Mouse (Mus musculus): ENCODE measurements around the gene Clybl.

Gene Clybl

DNA sequence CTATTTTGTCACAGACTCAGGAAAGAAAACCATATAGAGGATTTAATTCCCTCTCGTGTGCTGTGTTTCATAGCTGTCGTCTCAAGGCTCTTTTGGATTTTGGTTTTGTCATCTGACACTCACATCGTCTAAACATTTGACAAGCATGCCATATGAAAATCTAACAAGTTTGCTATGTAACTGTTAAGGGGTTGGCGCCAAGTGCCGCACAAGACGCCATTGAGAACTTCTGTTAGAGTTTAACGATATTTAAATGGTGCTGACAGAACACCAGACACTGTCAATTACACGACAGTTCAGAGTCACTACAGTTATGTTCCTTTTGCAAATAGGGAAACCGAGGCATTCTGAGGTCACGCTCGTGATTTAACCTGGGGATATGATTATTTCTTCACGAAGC is 134.2 kb downstream of the Clybl start:
- DNase-seq: no peak

DNA sequence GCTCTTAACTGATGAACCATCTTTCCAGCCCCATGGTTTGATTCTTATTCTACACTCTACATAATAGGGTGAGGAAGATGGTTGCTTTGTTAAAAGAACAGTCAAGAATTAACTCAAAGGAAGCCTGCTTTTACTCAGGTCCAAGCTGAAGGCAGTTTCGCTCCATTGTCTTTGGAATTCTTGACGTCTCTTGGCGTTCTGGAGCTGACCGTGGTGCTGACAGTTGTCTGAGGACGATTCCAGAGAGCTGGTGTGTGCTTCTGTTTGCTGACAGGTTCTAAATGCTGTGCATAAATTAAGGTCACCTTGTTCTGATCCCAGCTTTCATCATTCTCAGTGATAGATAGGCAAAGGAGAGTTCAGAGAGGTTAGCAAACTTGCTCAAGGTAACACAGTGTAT is 140.6 kb downstream of the Clybl start:
- no peak for DNase-seq

DNA sequence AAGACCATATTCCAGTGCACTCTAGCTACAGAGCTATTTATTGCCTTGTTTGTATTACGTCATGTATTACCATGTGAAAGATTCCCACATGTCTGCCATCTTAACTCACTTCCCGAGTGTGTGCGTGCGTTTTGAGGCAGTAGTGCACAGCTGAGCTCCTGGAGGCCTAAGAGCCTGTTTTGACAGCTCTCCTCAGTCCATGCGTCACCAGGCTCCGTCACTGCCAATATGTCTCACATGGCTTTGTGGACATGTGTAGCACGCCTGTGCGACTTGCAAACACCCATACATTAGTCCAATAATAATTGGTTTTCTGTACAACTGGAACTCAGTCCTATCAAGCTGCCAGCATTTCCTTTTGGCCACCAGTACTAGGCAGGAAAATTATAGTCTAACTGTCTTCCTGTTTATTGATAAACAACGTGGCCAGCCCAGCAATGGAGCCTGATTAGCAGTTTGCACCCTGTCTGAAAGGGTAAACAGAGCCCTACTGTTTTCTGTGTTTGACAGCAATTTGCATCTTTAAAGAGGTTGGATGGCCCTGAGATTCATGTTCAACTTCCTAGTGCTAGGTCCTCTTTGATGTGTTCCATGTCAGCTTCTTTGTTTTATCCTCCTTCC is 142.4 kb downstream of the Clybl start:
- DNase-seq: no peak

DNA sequence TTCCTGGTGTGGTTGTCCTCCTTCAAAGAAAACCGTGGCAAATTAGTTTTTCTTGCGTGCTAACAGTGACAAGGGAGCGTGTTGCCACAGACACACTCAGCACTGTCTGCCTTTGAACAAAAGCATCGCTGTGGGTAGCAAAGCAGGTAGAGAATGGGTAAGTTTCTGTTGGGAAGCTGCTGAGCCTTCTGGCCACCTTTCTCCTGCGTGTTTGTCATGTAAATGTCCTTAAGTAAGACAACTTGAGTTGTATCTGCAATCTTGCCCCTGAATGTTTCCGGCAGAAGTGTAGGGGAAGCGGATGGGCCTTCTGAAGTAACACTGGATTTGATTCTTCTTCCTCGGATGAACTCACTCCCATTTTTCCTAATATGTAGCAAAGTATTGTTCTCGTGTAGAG is 148.6 kb downstream of the Clybl start:
- DNase-seq: no peak

DNA sequence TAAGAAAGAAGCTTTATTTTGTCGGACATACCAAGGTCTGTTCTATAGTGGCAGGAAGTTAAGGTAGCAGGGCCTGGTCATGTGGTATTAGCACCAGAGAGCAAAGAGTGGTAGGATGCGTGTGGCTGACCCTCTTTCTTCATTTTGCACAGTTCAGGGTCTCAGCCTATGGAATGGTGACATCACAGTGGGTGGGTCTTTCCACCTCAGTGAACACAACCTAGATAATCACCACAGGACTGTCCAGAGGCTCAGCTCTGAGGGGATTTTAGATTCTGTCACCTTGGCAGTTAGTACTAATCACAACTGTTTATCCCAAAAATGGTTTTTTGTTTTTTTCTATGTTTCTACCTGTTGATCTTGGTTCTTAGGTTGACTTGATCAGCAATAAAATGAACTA is 149.2 kb downstream of the Clybl start:
- DNase-seq: no peak

DNA sequence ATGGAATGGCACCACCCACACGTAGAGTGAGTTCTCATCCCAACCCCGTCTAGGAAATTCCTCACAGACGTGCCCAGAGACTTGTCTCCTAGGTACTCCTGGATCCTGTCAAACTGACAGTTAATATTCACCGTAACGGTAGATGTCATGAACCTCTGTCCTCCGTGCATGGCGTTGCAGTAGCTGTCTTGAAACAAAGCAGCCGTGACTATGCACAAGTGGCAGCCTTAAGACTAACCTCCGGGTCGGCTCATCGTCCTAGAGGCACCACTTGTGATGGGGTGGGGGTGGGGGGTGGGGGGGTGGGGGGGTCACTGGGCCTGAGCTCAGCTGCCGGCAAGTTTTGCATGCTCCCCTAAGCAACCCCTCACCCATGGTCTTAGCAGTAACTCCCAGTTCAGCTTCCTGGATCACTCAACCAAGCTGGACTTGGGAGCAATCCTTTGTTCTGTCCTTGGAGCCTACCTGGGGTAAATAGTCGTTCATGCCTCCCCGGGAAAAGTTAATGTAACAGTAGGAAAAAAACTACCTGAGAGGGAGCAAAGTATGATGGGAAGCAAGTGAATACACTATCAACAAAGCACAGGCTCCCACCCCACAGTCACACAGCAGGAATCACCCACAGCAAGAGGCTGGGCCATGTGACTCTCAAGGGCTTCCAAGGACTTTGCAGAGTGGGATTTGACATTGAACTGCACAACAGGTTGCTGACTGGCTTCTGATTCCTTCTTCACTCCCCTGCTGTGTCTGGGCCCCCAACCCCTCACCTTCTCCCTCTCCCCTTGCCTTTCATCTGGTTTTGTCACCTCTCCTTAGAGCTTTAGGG is 150.3 kb downstream of the Clybl start:
- no peak for DNase-seq

DNA sequence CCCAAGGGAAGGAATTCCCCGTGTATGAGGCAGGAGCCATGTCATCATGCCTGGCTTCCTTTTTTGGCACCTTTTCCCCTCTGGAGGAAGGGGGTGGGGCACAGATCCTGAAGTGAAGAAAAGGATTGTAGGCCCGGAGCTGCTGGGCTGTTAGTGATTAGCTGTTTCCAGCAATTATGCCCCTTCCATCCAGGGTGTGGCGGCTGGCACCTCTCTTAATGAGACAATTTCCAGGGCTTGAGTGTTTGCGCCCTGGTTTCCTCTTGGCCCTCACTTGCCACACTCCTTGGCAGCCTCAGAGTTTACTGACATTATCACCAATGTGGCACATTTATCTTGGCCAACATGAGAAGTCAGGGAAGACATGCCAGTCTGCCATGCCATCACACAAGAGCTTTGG is 155.5 kb downstream of the Clybl start:
- DNase-seq: peak; percentile 57

DNA sequence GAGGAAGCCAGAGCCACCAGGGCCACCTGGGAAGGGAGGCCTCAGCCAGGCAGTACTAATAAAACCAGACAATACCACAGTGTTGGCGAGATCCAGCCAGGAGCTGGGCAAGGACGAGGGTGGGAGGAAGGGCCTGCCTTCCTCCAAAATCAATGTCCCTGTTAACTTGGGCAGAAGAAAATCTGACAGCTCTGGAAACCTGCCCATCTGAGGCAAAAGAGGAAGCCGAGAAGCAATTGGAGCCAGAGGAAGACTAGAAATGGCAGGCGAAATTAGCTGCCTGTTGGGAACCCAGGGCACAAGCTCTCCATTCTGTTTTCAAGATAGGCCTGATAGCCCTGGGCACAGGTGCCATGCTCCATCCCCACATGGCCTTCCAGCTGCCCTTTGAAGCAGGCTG is 157.3 kb downstream of the Clybl start:
- DNase-seq: peak; percentile 98

DNA sequence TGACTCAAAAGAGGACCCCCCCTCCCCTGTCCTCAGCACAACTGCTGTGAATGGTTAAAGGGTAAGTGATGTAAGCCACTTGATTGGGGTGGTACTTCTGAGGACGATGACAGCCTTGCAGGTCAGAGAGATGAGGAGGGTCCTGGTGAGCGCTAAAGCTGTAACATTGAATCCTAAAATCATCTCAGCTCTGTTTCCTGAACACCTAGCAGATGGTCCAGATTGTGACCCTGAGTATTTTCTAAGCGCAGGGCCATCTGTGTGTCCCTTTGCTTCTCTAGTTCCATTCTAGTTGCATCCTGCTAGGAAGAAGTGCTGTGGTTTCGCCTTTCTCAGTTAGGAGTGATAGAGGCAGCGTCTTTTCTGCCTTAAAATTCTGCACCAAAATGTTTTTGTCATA is 158.6 kb downstream of the Clybl start:
- peak; percentile 61 for DNase-seq

DNA sequence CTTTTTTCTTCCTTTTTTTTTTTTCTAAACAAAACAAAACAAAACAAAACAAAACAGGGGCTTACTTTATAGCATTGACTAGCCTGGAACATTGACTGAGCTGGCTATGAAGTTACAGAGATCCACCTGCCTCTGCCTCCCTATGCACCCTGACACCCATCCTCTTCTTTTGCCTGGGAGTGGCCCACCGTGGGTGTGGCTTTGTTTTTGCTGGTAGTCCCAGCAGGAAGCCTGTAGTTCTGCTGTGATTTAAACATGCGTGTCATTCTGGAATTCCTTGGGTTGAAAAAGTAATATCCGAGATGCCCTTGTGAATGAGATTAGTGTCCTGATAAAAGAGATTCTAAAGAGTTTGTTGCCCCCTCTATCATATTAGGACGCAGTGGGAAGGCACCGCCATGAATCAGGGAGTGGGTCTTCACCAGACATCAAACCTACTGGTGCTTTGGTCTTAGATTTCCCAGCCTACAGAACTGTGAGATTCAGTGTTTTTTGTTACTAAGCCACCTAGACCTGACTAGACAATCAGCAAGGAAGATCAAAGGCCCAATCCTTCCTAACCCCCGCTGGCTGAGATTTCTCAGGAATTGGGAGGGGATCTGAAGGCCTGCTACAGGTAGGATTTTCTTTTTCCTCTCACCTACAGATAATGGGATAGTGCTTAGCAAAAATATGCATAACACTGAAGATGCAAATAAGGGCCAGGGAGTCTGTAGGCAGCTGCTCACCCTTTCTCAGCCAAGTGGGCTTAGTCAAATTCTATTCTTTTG is 160.3 kb downstream of the Clybl start:
- no peak for DNase-seq

DNA sequence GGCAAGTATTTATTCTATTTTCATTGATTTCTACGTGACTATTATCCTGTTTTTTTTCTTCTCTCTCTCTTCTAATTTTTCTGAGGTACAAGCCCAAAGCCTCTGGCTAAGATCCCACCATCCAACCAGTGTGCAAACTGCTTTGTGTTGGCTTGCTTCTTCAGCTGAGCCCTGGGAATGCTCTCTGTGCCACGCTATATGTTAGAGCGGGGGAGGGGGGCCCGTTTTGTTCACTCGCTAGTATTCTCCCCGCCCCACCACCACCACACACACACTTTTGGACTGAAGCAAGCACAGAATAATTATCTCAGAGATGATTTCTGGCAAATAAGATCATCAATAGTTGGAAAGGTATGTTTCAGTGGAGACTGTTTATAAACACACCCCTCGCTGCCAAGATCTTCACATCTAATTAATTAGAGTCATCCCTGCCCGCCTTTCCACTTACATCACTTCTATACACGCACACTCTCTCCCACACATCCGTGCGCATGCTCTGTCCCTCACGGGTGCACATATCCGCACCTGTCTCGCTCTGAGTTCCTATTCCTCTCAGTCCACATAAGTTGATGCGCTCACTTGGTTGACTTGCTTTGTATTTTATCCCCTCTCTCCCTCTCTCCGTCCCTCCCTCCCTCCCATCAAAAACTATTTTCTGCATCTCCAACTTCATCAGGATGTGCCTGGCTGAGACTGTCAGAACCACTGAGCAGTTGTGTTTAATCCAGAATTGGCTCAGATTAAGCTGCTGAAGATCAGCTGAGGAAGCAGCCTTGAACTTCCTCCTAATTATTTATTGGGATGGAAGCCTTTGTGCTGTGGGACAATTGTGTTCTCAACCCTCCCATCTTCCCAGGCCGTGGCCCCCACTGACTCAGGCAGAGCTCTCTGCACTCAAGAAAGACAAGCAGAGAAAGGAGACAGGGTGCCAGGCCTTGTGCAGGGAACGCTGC is 163.0 kb downstream of the Clybl start:
- DNase-seq: no peak

DNA sequence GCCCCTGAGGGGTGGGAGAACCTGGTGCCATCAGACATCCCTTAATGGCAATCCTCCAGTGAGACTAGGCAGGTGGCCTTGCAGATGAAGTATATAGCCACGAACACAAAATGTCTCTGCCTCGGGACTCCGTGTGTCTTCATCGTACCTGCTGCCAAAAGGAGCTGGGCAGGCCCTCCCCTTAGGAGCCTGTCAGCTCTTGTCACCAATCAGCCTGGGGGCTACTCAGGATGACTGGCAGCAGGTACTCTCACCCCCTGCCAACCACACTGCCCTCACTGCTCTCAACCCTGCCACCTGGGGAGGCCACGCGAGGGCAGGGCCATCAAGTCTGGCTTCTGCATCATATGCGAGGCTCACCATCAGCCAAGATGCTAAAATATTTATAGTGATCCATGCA is 166.6 kb downstream of the Clybl start:
- peak; percentile 57 for DNase-seq

DNA sequence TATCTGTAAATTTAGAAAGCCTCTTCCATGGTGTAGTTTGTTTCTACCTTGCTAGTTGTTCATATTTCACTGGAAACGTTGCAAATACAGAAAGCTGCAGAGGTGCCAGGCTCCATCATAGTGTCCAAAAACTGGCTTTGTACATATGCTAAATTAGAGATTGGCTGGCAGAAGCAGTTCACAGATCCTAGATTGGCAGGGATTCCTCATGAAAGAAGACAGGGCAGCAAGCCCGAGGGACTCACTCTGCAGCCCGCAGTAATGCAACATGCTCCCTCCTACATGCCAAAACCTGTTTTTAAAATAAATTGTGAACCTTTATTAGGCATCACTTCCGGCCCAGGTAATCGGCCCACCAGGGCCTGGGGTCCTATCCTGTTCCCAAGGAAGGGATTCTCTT is 167.8 kb downstream of the Clybl start:
- peak; percentile 80 for DNase-seq

DNA sequence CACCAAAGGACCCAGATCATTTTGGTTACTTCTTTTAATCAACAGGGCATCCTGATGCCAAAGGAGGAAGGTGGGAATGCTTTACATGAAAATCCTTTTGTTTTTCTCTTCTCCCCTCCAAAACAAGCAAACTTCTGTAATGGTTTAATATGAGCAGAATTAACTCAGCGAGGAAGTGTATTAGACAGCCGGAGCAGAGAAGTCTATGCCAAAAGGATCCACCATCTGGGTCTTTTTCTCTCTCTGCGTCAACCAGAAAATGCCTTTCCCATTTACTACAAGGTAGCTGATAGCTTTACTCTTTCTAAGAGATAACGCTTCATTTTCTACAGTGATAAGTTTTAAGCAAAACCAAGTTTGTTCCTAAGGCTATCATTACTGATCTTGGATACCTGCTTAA is 168.3 kb downstream of the Clybl start:
- DNase-seq: no peak

DNA sequence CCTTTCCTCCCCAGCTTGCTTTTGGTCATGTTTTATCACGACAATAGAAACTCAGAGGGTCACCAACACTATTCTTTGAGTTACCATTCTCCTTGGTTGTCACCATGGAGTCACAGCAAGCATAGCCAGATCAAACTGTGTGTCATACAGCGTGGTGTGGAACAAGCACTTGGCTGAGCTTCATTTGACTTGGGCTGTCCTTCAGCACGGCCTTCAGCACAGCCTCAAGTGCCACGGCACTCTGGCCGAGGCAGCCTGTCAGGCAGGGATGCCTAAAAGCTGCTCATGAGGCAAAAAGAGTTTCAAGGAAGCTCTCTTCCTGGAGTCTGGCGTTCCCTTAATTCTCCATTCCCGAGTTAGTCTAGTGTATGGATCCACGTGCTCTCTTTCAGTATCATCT is 169.3 kb downstream of the Clybl start:
- DNase-seq: no peak

DNA sequence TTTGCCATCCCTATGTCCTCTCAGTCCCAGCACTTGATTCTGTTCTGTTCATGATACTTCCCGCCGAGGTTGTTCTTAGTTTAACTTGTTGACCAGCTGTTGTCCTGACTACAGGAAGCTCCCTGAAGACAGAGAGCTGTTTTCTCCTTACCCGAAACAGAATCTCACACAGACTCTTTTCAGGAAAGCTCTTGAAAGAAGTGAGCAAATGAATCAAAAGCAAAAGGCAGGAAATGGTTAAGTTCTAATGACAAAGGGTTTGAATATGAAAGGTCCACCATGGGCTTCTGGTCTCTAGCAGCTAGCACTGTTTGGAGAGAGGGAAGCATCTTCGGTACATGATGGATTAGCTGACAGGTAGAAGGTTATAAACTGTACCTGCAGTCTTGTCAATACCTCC is 175.8 kb downstream of the Clybl start:
- no peak for DNase-seq

DNA sequence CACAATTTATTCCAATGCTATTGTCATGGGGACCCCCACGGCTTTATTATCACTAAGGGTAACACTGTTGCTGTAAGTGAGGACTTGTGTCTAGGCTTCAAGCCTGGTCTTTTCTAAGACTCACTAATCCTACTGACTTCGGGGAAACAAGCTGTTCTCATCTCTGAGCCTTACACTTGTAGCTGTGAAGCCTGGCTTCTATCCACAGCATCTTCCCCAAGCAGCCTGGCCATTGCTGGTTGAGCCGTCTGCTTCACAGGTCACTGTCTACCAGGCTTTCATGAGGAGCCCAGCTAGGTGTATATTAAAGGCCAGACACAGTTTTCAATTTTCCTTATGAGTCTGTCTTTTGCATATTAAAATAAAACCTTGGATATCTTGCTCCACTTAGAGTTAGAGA is 177.1 kb downstream of the Clybl start:
- no peak for DNase-seq

DNA sequence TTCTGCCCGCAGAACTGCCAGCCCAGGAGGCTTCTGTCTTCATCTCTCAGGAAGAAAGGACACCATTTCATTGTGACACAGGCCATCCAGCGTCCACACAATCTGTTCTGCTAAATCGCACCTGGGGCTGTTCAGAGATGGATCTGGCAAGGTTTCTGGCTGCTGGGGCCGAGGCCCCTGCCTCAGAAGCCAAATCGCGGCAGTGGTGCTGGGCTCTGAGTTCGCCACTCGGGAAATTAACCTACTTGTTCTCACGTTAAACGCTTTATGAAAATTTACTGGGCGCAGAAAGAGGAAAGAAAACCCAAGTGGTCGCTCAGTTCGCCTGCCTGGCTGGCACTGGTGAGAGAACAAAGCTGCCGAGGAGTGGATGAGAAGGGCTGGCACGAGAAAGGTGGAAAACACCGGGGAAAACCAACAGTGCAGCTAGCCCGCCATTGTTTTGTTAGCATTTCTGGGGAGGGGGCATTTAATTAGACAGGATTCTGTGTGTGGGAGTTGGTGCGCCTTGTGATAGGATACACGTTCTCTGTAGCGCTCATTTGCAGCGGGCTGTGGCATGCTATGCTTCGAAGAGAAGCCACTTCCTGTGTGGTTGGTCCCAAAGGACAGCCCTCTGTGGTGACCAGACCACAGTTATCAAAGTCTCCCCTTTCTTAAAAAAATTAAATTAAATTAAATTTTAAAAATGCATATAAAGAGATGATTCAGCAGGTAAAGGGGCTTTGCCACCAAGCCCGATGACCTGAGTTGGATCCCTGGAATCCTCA is 177.8 kb downstream of the Clybl start:
- DNase-seq: no peak

DNA sequence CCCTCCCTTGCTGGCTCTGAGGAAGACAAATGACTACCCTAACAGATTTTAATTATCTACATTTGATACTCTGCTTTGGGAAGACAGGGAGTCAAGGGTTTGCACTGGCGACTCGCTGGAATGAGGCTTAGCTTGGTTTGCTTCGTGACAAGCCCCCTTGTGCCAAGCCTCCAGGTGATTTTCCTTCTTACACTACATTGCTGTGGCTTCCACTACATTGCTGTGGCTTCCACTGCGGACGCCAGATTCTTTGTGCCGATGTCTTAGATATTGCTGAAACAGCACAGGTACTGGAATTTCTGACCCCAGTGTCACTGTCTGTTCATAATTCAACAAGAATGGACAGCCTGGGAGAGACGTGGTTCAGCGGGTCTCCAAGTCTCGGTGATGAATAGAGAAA is 180.3 kb downstream of the Clybl start:
- no peak for DNase-seq

DNA sequence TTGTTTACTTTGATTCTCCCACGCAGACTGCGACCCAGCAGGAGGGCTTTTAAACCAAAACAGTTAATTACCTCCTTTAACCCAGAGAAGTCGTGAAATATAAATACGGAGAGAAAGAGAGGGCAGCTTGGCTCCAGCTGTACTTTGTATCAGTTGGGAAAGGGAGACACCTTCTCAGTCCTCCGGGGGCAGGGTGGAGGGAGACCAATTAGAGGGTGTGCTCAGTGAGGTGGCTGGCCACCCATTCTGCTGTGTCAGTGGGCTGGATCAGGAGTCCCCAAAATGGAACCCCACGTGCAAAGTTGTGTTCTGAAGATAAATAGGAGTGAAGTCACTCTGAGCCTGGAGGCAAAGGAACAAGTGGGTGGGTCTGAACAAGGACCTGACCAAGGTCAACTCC is 181.7 kb downstream of the Clybl start:
- DNase-seq: no peak

DNA sequence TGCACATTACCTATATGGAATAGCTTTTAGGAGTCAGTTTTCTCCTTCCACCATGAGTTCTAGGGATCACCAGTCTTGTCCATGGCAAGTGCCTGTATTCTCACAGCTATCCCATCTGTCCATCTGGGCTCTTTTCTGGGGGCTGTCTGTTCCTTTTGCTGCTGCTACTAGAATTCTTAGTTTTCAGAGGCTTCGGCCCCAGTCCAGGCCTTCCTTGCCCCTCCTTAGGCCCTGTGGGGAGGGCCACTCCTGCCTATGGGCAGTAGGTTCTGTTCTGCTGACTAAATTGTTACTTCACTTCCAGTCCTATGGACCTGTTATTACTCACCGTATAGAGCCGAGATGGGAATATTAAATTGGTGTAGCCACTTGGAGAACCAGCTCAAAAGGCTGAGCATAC is 182.5 kb downstream of the Clybl start:
- no peak for DNase-seq

DNA sequence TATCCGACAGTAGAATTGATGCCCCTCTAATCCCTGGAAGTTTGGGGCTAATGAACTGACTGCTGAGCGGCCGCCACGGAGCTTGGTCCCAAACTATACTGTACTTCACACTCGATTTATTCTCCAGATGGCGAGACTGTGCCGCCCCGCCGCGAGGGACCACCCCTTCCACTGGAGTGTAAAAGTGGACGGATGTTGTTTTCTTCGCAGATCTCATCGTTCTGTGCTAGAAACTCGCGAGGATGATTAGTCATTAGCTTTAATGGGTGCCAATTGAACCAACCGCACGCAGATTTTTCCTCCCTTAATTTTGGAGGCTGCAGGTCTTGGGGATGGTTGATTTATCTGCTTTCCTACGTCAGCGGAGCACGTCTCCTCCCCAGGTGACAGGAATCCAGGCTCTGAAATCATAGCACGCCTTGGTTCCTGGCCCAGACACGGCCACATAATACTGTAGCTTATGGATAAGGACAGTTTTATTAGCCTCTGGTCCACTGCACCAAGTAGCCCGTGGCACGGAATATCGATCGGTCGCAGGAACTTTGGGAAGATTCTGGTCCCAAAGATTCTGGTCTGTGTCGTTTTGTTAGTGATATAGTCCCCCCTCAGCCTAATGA is 185.9 kb downstream of the Clybl start:
- DNase-seq: peak; percentile 81

Measured in cerebellum, adult 11-12 months (tissue).